In the genomic region with DNA sequence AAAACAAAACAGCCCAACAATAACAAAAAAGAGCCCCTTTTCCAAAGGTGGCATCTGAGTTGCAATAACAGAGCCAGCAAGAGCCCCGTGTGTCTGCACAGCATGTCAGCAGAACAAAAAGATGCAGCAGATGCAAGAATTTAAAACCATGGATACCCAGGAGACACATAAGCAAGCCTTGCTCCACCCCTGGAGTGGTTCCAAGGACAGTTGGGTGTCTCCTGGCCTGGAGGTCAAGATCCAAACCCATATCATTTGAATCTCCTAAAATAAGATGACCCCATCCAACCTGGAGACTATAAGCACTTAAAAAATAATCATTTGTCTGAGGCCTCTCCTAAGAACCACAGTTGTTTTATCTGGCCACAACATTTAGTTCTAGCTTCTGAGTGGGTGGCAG, we compare ENCODE assay signal across 21 mouse cellular contexts.
"Had no signal": no experiment of that assay in that cellular context is flagged by ENCODE, and none has a peak within 500 bp of the region (broad histone marks: within the 10 kb centered on the region; RNA-seq: fewer than 3 reads in every experiment).

No protein-coding gene starts in this region.

- H3K27ac ChIP-seq: kidney, embryonic 15.5 days; left cerebral cortex, adult 2 months; liver, embryonic 14.5 days; macrophage; midbrain, embryonic 10.5 days; midbrain, embryonic 15.5 days; neural tube, embryonic 12.5 days; neural tube, embryonic 15.5 days; stomach, embryonic 15.5 days had no signal

- H3K4me3 ChIP-seq: kidney, embryonic 15.5 days; left cerebral cortex, adult 2 months; midbrain, embryonic 10.5 days; midbrain, embryonic 15.5 days; neural tube, embryonic 12.5 days; neural tube, embryonic 15.5 days; stomach, embryonic 15.5 days had no signal

- H3K36me3 ChIP-seq: kidney, embryonic 15.5 days; midbrain, embryonic 10.5 days; midbrain, embryonic 15.5 days; neural tube, embryonic 12.5 days; neural tube, embryonic 15.5 days; stomach, embryonic 15.5 days had no signal

- H3K27me3 ChIP-seq: kidney, embryonic 15.5 days; midbrain, embryonic 15.5 days; neural tube, embryonic 12.5 days; neural tube, embryonic 15.5 days; stomach, embryonic 15.5 days had no signal

- H3K9me3 ChIP-seq: kidney, embryonic 15.5 days; midbrain, embryonic 10.5 days; midbrain, embryonic 15.5 days; neural tube, embryonic 12.5 days; neural tube, embryonic 15.5 days; stomach, embryonic 15.5 days had no signal

- H3K9ac ChIP-seq: kidney, embryonic 15.5 days; liver, embryonic 14.5 days; liver, postnatal 0 days; lung, embryonic 14.5 days; midbrain, embryonic 15.5 days; neural tube, embryonic 12.5 days; neural tube, embryonic 15.5 days; stomach, embryonic 15.5 days had no signal

- H3K4me1 ChIP-seq: kidney, embryonic 15.5 days; midbrain, embryonic 15.5 days; neural tube, embryonic 12.5 days; neural tube, embryonic 15.5 days had no signal

- H3K4me2 ChIP-seq: kidney, embryonic 15.5 days; lung, embryonic 14.5 days; midbrain, embryonic 15.5 days; neural tube, embryonic 12.5 days; neural tube, embryonic 15.5 days; stomach, embryonic 15.5 days had no signal

- ATAC-seq: liver, postnatal 0 days; lung, postnatal 0 days; midbrain, embryonic 15.5 days had no signal

- DNase-seq: kidney, adult 8-10 months; kidney, postnatal 10 days; kidney, postnatal 36 days; layer of hippocampus, postnatal 36 days; liver, postnatal 0 days; right cerebral cortex, adult 18-20 months; right cerebral cortex, postnatal 14 days; right cerebral cortex, postnatal 4 days; spleen, adult 18-20 months; thymus, postnatal 25 days had no signal
